Mouse (Mus musculus): ENCODE results near the gene Luzp1. TPM values are rescaled to one million over a fixed set of nuclear protein-coding genes. Genes with fewer than 3 reads are reported as not detected.

Gene Luzp1
- polyA plus RNA-seq, 1 experiment from 2014 or later = 151 TPM

- peak; percentile 99 for DNase-seq (ENCODE audit: low spot score)
- Histone ChIP-seq H3K27ac (peak within 1 kb of the TSS; percentile 100), H3K9me3 (replicated peaks) (no peaks in the 10 kb centered on the region), H3K36me3 (peaks cover 26% of the 10 kb centered on the region), H3K4me1 (peaks cover 12% of the 10 kb centered on the region), H3K4me3 (peak within 1 kb of the TSS; percentile 100), H3K27me3 (ENCODE audit: low read depth, poor library complexity, severe bottlenecking) (no peaks in the 10 kb centered on the region)
- WGBS = under 1% methylated on average over 36 of the region's 45 CpGs
Measured at GRCm38 (mm10) chr4:136602568-136602967, 133.0 kb downstream of the Luzp1 start, which contains the start of gene Kdm1a. Gene Kdm1a, minus strand, starts transcription at chr4:136602723.

Other genes with a start within 250 kb of the Luzp1 start
- 1.5 and 1.8 TPM in 2 replicates for gene Tcea3, start 222.0 kb upstream of the Luzp1 start, polyA plus RNA-seq (2016; fragmentation: Nextera tagmentation; extraction: Ambion mirVana)
- 20.2 and 24.6 TPM in 2 replicates for gene Zfp46, start 185.1 kb upstream of the Luzp1 start, polyA plus RNA-seq (2016; fragmentation: Nextera tagmentation; extraction: Ambion mirVana)
- gene Hnrnpr, start 158.8 kb upstream of the Luzp1 start, polyA plus RNA-seq (2016; fragmentation: Nextera tagmentation; extraction: Ambion mirVana) = 219 and 255 TPM in 2 replicates
- gene Htr1d, start 46.2 kb upstream of the Luzp1 start, polyA plus RNA-seq (2016; fragmentation: Nextera tagmentation; extraction: Ambion mirVana) = 0.30 TPM in 1 of 2 replicates, not detected in the other
- 0.11 and 0.16 TPM in 2 replicates for gene 6030445D17Rik, start 7.5 kb upstream of the Luzp1 start, polyA plus RNA-seq (2016; fragmentation: Nextera tagmentation; extraction: Ambion mirVana)
- 58.7 and 62.0 TPM in 2 replicates for gene Kdm1a, start 133.0 kb downstream of the Luzp1 start, polyA plus RNA-seq (2016; fragmentation: Nextera tagmentation; extraction: Ambion mirVana)
- gene Tex46, start 140.7 kb downstream of the Luzp1 start, polyA plus RNA-seq (2016; fragmentation: Nextera tagmentation; extraction: Ambion mirVana) = not detected in 2 replicates
- gene Lactbl1, start 152.9 kb downstream of the Luzp1 start, polyA plus RNA-seq (2016; fragmentation: Nextera tagmentation; extraction: Ambion mirVana) = not detected in 2 replicates